Mouse (Mus musculus) liver, embryonic 13.5 days (tissue): ENCODE measurements around the gene Ccdc90b. TPM values are rescaled to one million over a fixed set of nuclear protein-coding genes. Genes with fewer than 3 reads are reported as not detected.

Experiments used
- ATAC-seq: fragments of 200-750 bp; cut with Nextera tagmentation; 2 replicates; pipeline ENCODE4 v1.8.0; 2017; ENCODE audit warnings: low read depth, mild to moderate bottlenecking, moderate number of reproducible peaks, moderate library complexity
- DNase-seq: peaks from one replicate; pipeline ENCODE4 v3.0.0; 2022
- H3K27ac ChIP-seq: fragments of 300-500 bp; sonication (generic); 2 replicates; pipeline ENCODE4 v1.5.1; 2015; ENCODE audit warnings: moderate library complexity, mild to moderate bottlenecking, inconsistent platforms
- H3K27me3 ChIP-seq: fragments of 300-500 bp; sonication (generic); 2 replicates; pipeline ENCODE4 v1.6.1; 2015; ENCODE audit warnings: mild to moderate bottlenecking, inconsistent platforms
- H3K36me3 ChIP-seq: fragments of 300-500 bp; sonication (generic); 2 replicates; pipeline ENCODE4 v1.6.1; 2015; ENCODE audit warnings: mild to moderate bottlenecking, inconsistent platforms
- H3K4me1 ChIP-seq: fragments of 300-500 bp; sonication (generic); replicated peaks from 2 replicates; pipeline ENCODE4 v1.6.1; 2015; ENCODE audit warnings: inconsistent platforms
- H3K4me2 ChIP-seq: fragments of 300-500 bp; sonication (generic); 2 replicates; pipeline ENCODE4 v1.6.1; 2015; ENCODE audit warnings: inconsistent platforms, mild to moderate bottlenecking, moderate library complexity
- H3K4me3 ChIP-seq: fragments of 300-500 bp; sonication (generic); replicated peaks from 2 replicates; pipeline ENCODE4 v1.5.1; 2015; ENCODE audit warnings: mild to moderate bottlenecking, inconsistent platforms
- H3K9ac ChIP-seq: fragments of 300-500 bp; sonication (generic); 2 replicates; pipeline ENCODE4 v1.6.1; 2015; ENCODE audit warnings: mild to moderate bottlenecking, inconsistent platforms
- H3K9me3 ChIP-seq: fragments of 300-500 bp; sonication (generic); replicated peaks from 2 replicates; pipeline ENCODE4 v1.6.1; 2016; ENCODE audit warnings: inconsistent platforms
- WGBS: fragments of 180-500 bp; shearing (Covaris S2); methylation state at CpG from one replicate; pipeline ENCODE4 v1.1.7; 2015; ENCODE audit not compliant: insufficient replicate concordance; 5-methylcytosine and 5-hydroxymethylcytosine counted together
- polyA plus RNA-seq: library from polyadenylated mRNA; unstranded; fragments of >200 nt; fragmentation: Nextera tagmentation; extraction: Ambion mirVana; gene quantifications from 2 replicates; pipeline ENCODE4 v1.2.1, GENCODE M21; 2015

Ccdc90b gene
- polyA plus RNA-seq: 17.7 and 22.4 TPM in 2 replicates

GRCm38 (mm10) chr7:92560986-92561876 is at the start of gene Ccdc90b:
TSS of gene Ccdc90b (plus strand) at chr7:92561149.
- H3K9me3 ChIP-seq: no peaks in the 10 kb centered on the region
- peak within 1 kb of the TSS; percentile 83 for H3K4me2 ChIP-seq
- ATAC-seq (peak; percentile 90), DNase-seq (peak; percentile 79)
- H3K27ac ChIP-seq: peak within 1 kb of the TSS; percentile 87
- no peaks in the 10 kb centered on the region for H3K27me3 ChIP-seq
- peak within 1 kb of the TSS; percentile 79 for H3K9ac ChIP-seq
- H3K4me3 ChIP-seq: peak within 1 kb of the TSS; percentile 85
- H3K36me3 ChIP-seq: no peaks in the 10 kb centered on the region
- under 1% methylated on average over 60 of the region's 60 CpGs for WGBS
- peaks cover 33% of the 10 kb centered on the region for H3K4me1 ChIP-seq

- H3K4me3 ChIP-seq: no peak overlapping the region
- 61% methylated on average over 3 of the region's 3 CpGs for WGBS
- no peak overlapping the region for H3K27ac ChIP-seq
- no peak overlapping the region for H3K4me2 ChIP-seq
- H3K27me3 ChIP-seq: no peaks in the 10 kb centered on the region
- H3K9me3 ChIP-seq: no peaks in the 10 kb centered on the region
- H3K9ac ChIP-seq: no peak overlapping the region
- DNase-seq: no peak
- no peaks in the 10 kb centered on the region for H3K36me3 ChIP-seq
- ATAC-seq: no peak
- no peaks in the 10 kb centered on the region for H3K4me1 ChIP-seq
Measured at GRCm38 (mm10) chr7:92520397-92520796, 40.6 kb upstream of the Ccdc90b start.

- Histone ChIP-seq H3K36me3 (no peaks in the 10 kb centered on the region), H3K4me3 (no peak overlapping the region), H3K4me1 (no peaks in the 10 kb centered on the region), H3K27ac (no peak overlapping the region), H3K27me3 (no peaks in the 10 kb centered on the region), H3K9me3 (no peaks in the 10 kb centered on the region), H3K9ac (no peak overlapping the region), H3K4me2 (no peak overlapping the region)
- DNase-seq (no peak), ATAC-seq (no peak)
- WGBS: 38% methylated on average over 4 of the region's 4 CpGs
Measured at GRCm38 (mm10) chr7:92520820-92521219, 40.1 kb upstream of the Ccdc90b start.

- WGBS: 72% methylated on average over 4 of the region's 4 CpGs
- no peak overlapping the region for H3K27ac ChIP-seq
- no peaks in the 10 kb centered on the region for H3K4me1 ChIP-seq
- H3K9ac ChIP-seq: no peak overlapping the region
- no peak overlapping the region for H3K4me2 ChIP-seq
- H3K4me3 ChIP-seq: no peak overlapping the region
- H3K36me3 ChIP-seq: no peaks in the 10 kb centered on the region
- DNase-seq (no peak), ATAC-seq (no peak)
- no peaks in the 10 kb centered on the region for H3K27me3 ChIP-seq
- H3K9me3 ChIP-seq: no peaks in the 10 kb centered on the region
Measured at GRCm38 (mm10) chr7:92529245-92529644, 31.7 kb upstream of the Ccdc90b start.

- H3K4me2 ChIP-seq: no peak overlapping the region
- no peak for DNase-seq
- H3K4me3 ChIP-seq: no peak overlapping the region
- no peaks in the 10 kb centered on the region for H3K9me3 ChIP-seq
- no peak for ATAC-seq
- H3K36me3 ChIP-seq: no peaks in the 10 kb centered on the region
- 55% methylated on average over 6 of the region's 6 CpGs for WGBS
- H3K4me1 ChIP-seq: no peaks in the 10 kb centered on the region
- H3K9ac ChIP-seq: no peak overlapping the region
- H3K27ac ChIP-seq: no peak overlapping the region
- H3K27me3 ChIP-seq: no peaks in the 10 kb centered on the region
Measured at GRCm38 (mm10) chr7:92532351-92533036, 28.5 kb upstream of the Ccdc90b start.

- no peak overlapping the region for H3K4me3 ChIP-seq
- no peaks in the 10 kb centered on the region for H3K9me3 ChIP-seq
- H3K4me2 ChIP-seq: no peak overlapping the region
- H3K36me3 ChIP-seq: no peaks in the 10 kb centered on the region
- no peaks in the 10 kb centered on the region for H3K27me3 ChIP-seq
- no peak overlapping the region for H3K27ac ChIP-seq
- no peak for DNase-seq
- no peak for ATAC-seq
- H3K4me1 ChIP-seq: no peaks in the 10 kb centered on the region
- WGBS: 33% methylated on average over 2 of the region's 2 CpGs
- H3K9ac ChIP-seq: no peak overlapping the region
Measured at GRCm38 (mm10) chr7:92546763-92547162, 14.2 kb upstream of the Ccdc90b start.

- no peaks in the 10 kb centered on the region for H3K9me3 ChIP-seq
- DNase-seq (no peak), ATAC-seq (no peak)
- H3K4me2 ChIP-seq: no peak overlapping the region
- H3K9ac ChIP-seq: no peak overlapping the region
- no peaks in the 10 kb centered on the region for H3K27me3 ChIP-seq
- H3K4me1 ChIP-seq: no peaks in the 10 kb centered on the region
- 73% methylated on average over 6 of the region's 6 CpGs for WGBS
- no peaks in the 10 kb centered on the region for H3K36me3 ChIP-seq
- no peak overlapping the region for H3K27ac ChIP-seq
- H3K4me3 ChIP-seq: no peak overlapping the region
Measured at GRCm38 (mm10) chr7:92550248-92550989, 10.5 kb upstream of the Ccdc90b start.

- Histone ChIP-seq H3K4me2 (no peak overlapping the region), H3K27ac (no peak overlapping the region), H3K27me3 (no peaks in the 10 kb centered on the region), H3K4me3 (no peak overlapping the region), H3K36me3 (no peaks in the 10 kb centered on the region), H3K9ac (no peak overlapping the region), H3K9me3 (no peaks in the 10 kb centered on the region), H3K4me1 (no peaks in the 10 kb centered on the region)
- WGBS: 50% methylated on average over 4 of the region's 4 CpGs
- DNase-seq (no peak), ATAC-seq (no peak)
Measured at GRCm38 (mm10) chr7:92550990-92551392, 10.0 kb upstream of the Ccdc90b start.

- ATAC-seq (peak; percentile 79), DNase-seq (peak; percentile 26)
- Histone ChIP-seq H3K4me2 (peak overlapping the region; percentile 17; the same call in 1 of the 2 replicates), H3K27ac (peak overlapping the region; percentile 80), H3K4me1 (peaks cover 33% of the 10 kb centered on the region), H3K36me3 (no peaks in the 10 kb centered on the region), H3K9ac (no peak overlapping the region), H3K4me3 (no peak overlapping the region), H3K27me3 (no peaks in the 10 kb centered on the region), H3K9me3 (no peaks in the 10 kb centered on the region)
- WGBS: 33% methylated on average over 2 of the region's 2 CpGs
Measured at GRCm38 (mm10) chr7:92558744-92559143, 2.2 kb upstream of the Ccdc90b start.

GRCm38 (mm10) chr7:92566775-92567174 is 5.8 kb downstream of the Ccdc90b start:
- H3K4me3 ChIP-seq: no peak overlapping the region

More at GRCm38 (mm10) chr7:92566775-92567174, 5.8 kb downstream of the Ccdc90b start:
- DNase-seq (no peak), ATAC-seq (no peak)
- H3K9ac ChIP-seq: no peak overlapping the region
- no peak overlapping the region for H3K4me2 ChIP-seq
- H3K36me3 ChIP-seq: no peaks in the 10 kb centered on the region
- H3K9me3 ChIP-seq: no peaks in the 10 kb centered on the region
- WGBS: 81% methylated on average over 1 of the region's 1 CpGs
- peaks cover 6% of the 10 kb centered on the region; the same call in 1 of the 2 replicates for H3K4me1 ChIP-seq
- no peaks in the 10 kb centered on the region for H3K27me3 ChIP-seq
- H3K27ac ChIP-seq: no peak overlapping the region
